Mouse (Mus musculus) heart, adult 18-20 months (tissue): ENCODE measurements at regions not wholly inside any gene's neighbourhood (a gene's known extent, or its start where the extent isn't known, plus 50 kb on each side); places are given as distances from the start of the nearest gene placed in this dataset.

Experiments used
- DNase-seq, 2 experiments: peaks; one replicate each; pipeline ENCODE4 v3.0.0; 2021 to 2022; ENCODE audit warnings: mixed read lengths in 1 of 2

DNA sequence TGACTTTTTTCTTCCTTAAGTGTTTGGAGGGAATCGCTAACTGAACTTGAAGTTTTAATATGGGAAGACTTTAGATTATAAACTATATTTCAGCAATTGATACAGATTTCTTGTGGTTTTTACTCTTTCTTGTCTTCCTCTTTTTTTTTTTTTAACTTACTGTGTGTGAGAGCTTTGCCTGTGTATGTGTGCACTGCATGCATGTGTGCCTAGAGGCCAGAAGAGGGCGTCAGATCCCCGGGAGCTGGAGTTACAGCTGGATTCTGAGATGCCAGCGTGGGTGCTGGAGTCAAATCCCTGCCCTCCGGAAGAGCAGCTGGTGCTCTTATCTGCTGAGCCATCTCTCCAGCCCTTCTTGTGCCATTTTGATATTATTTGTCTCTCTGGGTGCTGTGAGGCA lies 129.6 kb downstream of the Trim33 start:
- no peak for DNase-seq

DNA sequence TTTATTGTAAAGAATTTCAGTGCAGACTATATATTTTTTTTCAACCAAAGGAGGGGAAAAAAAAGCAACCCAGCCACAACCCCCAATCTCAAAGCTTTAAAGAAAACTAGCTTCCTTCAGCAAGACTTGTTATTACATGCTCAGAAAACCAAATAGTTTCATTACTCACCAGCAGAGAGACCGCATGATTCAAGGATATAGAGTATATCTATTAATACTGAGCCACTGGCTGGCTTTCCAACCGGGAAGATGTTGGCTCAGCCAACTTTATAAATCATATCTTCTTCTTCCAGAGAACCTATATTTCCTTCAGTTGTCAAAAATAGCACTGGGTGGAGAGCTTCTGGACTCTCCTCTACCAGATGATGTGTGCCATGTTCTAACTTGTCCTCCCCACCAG lies 133.2 kb downstream of the Trim33 start:
- no peak for DNase-seq

DNA sequence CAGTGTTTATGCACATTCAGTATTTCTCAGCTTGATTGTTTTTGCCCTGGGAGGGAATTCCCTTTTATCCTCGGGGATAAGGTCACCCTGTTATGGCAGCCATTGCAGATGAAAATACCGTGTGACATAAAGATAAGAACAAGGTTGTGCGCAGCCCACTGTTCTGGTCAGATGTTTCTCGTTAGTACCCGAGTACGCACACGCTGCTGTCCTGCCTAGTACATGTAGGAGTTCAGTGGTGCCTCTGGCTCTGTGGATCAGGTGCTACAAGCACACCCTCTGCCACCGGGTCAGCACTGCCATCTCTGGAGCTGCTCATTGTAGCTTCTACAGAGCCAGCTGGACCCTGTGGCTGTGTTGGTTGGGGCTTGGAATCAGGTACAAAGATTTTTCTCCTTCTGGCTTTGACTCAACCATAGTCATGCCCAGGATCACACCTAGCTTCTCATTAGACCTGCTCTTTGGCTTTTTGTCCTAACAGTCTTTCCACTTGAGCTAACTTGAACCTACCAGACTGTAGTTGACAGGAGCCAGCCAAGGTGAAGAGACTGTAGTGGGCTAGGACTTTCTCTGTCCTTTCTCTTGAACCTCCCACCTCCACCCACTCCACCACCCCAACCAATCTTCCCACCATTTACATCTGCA lies 136.1 kb downstream of the Trim33 start:
- DNase-seq, result no peak

DNA sequence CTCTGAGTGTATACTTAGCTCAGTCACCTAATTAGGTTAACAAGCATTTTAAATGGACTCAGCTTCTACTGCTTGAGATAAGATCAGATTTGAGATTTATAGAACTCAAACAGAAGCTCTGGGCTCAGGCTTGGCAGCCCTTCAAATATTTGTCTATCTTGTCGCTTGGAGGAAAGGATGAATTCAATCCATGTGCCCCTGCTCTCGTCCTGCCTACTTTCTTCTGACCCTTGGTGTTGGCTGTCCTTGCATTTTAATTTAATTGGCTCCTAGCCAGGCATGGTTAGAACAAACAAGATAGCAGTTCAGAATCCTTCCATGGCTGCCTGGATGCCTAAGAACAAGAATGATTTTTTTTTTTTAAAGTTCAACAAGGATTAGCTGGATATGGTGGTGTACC lies 137.2 kb downstream of the Trim33 start:
- DNase-seq, result no peak

DNA sequence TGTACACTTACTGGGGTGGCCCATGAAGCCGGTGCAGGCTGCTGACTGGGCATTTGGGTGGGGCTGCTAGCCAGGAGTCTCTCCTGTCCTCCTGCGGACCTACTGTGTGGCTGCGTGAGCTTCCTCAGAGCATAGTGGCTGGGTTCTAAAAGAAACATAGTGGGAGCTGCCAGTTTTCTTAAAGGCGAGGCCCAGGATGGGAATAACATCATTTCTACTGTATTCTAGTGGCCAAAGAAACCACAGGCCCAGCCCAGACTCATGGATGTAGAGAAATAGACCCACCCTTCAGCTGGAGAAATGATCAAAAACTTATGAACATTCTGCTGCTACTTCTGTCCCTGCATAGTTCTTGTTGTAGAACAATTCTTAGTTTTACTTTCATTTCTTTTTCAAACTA lies 138.7 kb downstream of the Trim33 start:
- no peak for DNase-seq

DNA sequence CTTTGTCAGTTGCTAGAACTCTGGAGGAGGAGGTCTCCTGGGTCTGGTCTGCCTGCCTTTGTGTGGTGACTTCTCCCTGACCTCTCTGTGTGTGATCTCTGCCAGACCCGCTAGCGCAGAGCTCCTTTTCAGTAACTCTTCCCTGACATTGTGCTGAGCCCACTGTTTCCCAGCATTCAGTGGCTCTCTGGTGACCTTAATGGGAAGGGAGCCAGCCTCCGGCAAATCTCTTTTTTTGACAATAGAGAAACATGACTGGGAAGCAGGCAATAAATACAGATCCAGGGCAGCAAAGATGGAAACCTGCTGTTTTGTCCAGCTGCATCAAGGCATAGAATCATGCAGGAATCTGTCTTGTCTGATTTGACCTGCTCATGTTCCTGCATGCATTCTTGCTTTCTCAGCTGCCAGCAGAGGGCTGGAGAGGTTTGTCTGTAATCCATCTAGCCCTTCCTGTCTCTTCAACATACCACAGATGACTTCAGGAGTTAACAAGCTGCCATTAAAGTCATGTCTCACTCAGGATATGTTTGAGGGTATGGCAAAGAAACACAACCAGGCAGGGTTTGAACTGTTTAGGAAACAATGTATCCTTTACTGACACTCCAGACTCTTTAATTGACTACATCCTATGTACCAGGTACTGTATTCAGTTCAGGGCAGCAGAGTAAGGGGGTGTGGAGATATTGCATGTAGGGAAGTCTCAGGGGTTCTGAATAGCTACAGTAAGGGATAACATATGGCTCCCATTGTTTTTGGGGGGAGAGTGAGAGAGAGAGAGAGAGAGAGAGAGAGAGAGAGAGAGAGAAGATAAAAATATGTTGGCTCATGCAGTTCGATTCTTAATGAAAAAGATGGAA lies 140.9 kb downstream of the Trim33 start:
- DNase-seq, result peak; percentile 46 to 60

DNA sequence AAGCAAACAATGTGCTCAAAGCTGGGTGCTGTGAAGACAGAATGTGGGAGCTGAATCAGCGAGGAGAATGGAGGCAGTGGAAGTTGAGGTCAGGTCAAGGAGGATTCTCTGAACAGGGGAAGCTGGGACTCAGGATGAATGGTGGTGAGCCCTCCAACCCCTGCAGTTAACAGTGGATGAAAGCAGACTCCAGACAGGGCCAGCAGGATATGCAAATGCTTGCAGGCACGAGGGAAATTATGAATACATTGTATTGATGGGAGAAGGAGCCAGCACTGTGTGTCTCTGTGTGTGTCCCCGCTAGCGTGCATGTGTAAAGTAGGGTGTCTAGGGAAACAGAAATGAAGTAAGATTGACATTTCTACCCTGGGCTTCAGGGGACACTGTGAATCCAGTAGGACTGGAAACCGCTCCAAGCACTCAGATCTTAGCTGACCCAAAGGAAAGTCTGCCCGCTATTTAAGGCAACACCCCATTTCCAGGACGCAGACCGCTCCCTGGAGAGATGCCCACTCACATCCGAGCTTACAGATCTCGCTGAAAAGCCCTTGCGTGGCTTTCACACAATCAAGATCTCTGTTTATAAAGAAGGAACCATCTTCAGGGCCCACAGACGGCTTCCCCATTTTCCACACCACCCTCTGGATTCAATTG lies 141.7 kb downstream of the Trim33 start:
- DNase-seq, result peak in 1 of 2 experiments; percentile 33

DNA sequence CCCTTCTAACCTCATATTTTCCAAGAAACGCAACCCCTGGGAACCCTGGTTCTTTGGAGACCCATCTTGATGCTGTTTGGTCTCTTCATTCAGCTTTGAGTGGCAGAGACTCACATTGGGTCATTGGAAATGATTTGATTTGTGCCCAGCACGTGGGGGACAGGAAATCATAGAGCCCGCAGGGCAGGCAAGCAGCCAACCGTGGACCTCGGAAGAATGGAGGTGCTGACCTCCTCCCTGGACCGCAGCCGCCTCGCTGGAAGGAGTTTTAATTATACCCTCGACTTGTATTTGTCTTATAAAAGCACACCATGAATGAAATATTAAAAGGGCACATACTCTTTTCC lies 142.2 kb downstream of the Trim33 start:
- no peak for DNase-seq

DNA sequence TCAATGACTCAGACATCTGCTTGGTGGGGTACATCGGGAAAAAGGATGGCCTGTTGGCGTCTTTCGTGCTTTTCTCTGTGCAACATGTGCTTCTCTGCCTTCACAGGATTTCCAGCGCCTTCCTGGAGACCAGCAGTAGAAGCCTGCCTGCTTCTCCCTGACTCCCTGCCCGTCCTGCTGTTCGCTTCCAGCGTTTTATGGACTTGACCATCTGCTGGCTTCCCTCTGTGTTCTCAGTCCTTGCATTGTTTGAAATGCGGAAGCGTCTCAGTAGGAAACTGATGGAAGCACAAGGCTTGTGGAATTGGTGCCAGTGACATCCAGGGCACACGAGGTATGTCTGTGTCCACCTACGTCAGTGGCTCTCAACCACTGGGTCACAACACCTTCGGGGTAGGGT lies 143.7 kb downstream of the Trim33 start:
- DNase-seq, result no peak

DNA sequence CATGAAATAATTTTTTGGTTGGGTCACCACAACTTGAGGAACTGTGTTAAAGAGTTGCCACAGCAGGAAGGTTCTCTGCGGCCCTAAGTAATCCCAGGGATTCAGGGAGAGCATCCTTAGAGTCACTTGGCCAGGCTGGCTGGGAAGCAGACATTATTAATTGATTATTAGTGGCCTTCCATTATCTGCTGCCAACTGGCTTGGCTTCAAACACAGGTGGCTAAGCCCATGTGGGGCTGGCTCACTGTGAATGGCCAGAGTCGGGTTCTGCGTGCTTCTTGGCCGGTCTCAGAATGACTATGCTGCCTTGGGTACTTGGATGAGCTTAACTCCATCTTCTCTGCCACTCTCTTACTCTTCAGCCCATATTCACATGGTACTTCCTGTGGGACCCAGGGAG lies 144.2 kb downstream of the Trim33 start:
- DNase-seq, result no peak

DNA sequence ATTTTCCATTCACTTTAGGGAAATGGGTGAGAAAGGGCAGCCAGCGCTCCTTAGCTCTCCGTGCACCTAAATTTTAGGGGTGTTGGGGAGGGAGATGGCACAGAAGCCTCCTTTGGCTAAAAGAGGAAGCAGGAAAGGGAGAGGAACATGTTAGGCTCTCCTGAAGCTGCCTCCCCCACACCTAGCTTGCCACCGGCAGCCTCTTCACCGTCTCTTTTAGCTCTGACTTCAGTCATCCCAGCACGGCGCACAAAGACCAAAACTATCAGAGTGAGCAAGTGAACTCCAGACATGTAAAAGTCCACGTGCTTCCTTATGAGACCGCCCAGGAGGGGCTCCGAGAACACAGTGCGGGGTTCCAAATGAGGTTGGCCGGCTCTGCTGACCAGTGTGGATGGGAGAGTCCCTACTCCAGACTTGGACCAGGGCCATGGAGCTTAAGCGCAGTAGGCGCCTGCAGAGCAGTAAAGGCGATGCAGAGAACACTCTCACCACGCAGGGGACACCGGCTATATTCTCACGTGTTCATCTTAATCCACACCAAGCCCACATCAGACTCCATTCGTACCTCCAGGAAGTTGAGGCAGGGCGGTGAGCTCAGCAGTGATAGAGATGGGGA lies 146.8 kb downstream of the Trim33 start:
- peak in 1 of 2 experiments; percentile 19 for DNase-seq

DNA sequence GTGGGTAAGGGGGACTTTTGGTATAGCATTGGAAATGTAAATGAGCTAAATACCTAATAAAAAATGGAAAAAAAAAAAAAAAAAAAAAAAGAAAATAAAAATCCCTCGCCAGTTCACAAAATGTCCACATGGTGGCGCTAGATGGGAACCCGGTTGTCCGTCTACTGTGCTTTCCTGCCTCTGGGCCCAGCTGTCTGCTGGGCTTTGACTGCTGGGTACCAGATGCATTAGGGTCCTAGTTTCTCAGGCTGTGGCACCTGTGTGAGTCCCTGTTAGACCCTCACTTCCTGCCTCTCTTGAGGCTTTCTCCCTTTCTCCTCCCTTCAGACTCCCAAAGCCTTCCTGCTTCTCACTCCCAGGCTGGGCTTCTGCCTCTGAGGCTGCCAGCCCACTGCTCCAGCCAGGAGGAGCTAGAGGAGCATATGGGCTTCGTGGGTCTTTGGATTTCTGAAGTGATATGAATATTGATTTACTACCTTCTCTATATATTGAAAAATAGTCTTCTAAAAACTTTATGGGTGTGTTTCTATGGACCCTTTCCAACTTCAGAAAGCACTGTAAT lies 145.7 kb upstream of the Syt6 start:
- DNase-seq, result peak in 1 of 2 experiments; percentile 39

DNA sequence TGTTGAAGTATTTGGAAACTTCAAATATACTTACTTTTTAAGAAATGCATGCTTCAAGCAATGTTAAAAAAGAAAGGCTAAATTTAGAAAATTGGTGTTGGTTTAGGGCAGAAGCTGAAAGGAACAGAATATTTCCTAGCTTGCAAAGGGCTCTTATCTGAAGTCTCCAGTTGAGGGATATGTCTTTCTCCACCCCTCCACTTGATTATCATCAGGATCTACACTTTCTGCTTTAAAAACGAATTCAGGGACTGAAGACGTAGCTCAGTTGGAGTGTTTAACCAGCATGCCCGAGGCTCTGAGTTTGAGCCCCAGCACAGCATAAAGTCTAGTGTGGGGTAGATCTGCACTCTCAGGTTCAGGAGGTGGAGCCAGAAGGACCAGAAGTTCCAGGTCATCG lies 144.9 kb upstream of the Syt6 start:
- DNase-seq, result no peak

DNA sequence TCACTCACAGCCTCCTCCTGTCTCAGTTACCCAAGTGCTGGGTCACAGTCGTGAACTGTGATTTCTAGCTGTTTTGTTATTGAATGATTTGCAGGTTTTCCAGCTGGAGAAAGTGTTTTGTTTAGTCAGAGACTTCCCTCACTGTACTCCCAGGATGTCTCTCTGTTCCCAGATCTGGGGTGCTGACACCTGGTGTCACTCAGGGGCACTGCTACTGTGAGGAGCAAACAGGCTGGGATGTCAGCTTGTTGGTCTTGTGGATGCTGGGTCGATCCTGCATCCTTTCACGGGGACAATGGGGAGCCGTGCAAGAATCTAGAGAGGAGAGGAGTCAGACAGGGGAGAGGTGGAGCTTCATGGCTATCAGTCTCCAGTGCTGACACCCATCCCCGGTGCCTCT lies 142.8 kb upstream of the Syt6 start:
- no peak for DNase-seq

DNA sequence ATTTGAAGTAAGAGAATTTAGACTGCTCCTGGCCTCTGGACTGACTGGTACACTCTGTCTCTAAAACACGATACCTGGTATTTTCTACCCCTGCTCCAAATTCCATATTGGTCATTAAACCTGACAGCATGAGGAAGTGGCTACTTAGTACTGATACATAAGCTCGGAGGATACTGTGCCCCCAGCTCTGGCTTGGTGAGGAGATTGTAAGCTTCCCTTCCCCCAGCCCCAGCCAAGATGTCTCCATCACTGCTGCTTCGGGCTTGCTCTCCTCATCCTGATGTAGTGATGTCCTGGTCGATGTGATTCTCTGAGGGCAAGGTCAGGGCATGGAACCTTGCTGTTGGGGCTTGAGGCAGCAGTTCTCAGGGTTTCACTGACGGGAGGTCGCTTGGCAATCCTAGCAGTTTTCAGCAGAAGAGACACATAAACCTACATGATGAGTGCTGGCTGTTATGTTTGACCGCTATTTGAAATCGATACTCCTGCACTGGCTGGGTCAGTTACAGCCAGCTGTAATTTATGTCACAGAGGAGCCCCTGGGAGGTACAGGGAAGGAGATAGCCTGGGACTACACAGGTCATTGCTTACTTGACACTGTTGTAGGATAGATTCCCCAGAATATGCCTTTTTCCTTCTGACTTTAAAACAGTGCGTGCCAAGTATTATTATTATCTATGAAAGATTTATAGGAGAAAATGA lies 138.0 kb upstream of the Syt6 start:
- DNase-seq, result no peak

DNA sequence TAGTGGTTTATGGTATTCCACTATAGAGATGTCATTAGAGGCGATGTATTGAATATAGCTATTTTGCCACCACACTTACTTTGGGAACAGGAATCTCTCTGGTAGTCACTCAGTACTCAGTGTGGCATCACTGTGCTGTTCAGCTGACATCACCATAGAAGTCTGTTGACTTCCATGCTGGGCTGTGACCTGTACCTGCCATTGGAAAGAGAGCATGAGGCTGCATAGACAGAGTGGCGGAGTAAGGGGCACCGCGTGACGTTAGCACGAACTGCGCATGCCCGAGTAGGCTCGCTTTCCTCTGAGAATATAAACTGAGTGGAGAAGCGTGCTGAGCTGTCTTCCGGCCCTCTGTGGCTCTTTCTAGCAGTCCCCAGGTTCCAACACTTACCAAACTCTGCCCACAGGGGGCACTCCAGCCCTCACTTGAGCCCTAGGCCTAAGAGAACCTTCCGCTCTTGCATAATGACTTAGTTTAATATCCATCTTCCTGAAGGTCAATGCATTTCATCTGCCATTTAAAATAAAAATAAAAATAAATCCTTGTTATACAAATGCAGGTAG lies 136.2 kb upstream of the Syt6 start:
- peak; percentile 49 to 72 for DNase-seq

DNA sequence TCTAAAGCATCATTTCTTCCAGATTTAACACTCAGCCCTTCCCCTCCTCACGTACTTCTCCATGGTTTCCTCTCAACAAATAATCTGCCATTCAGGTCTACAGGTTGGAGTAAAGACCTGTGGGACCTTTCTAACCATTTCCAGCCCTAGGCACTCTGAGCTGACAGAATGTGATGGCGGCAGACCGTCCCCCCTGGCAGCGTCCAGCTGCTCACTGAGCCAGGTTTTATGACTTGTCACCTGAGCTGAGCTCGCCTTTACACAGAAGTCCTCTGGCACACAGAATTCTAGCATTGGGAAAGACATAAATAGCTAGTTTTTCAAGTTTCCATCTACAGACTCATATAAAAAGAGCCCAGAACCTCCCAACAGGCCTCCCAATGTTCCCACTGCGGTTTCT lies 131.8 kb upstream of the Syt6 start:
- DNase-seq, result no peak

DNA sequence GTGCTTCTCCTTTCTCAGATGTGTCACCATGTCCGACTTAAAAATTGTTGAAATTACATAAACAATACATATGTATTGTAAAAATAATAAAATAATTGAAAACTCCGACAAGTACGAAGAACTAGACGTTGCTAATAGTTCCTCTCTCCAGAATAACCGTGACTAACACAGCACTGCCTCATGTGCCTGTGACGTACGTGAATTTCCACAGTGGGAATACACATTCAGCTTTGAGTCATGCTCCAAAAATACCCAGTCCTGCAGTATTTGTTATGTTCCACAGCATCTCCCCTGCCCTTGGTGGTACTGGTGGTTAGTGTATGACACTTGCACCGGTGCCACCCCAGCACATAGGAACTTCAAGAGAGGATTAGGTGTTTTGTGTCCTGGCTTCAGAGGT lies 129.2 kb upstream of the Syt6 start:
- no peak for DNase-seq

DNA sequence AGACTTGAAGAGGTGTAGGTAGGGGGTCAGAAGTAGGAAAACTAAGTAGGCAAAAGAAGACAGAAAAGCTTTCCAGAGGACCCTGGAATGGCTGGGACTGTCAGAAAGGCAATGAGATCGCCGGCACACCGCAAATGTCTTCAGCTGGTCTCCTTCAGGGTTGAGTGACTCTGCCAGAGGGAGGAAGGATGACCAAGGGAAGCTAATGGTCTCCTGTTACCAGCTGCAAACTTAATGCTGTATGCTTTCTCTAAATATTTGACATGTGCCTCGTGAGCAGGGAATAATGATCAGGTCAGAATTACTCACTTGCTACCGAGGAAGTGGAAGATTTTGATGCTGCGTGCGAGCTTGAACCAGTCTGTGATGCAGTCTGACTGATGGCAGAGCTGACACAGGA lies 125.2 kb upstream of the Syt6 start:
- DNase-seq, result no peak

DNA sequence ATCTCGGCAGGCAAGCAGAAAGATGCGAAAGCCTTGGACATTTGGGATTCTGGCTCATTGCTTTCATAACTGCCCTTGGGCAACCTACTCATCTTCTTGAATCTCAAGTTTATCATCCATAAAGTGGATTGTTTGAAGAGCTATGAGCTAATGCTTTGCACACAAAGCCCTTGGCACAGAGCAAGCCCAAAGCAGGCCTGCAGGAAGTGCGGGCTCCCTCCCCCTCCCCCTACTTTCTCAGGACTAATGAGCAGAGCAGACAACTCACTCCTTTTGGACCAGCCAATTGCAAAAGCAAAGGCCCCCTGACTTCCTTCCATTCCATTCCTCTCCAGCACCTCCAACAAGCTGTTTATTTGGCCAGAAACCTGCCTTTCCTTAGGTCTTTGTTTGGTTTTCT lies 123.1 kb upstream of the Syt6 start:
- DNase-seq, result peak in 1 of 2 experiments; percentile 19

DNA sequence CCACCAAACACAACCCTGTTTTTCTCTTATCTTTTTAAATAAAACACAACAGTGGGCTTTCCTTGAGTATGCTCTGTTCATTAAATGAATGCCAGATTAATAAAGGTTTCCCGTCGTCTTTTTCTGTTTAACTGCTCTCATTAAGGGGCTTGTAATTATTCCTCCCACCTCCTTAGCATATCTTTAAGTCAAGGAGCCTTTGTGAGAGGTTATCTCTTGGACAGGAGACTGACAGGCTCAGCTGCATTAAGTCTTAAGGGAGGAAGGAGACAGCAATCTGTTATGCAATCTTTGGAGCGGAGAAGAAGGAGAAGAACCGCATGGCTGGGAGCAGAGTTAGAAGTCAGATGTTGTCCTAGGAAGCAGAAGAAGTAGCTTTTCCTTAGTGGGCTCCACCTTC lies 111.3 kb upstream of the Syt6 start:
- DNase-seq, result no peak

DNA sequence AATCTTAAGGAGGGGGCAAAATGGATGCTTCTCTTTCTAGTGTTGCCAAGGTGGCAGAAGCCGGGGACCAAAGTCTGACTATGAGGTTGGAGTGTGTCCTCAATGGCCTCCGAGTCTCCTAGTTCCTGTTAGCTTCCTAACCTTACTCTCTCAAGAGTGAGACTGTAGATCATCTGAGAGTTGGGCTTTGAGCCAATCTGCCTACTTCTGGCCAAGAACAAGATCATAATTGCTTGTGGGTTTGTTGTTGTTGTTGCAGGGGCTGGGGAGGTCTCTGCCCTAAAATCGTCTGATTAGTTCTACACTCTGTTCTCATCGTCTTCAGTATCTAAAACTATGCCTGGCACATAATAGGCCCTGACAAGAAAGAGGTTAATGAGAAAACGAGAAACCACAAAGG lies 110.8 kb upstream of the Syt6 start:
- no peak for DNase-seq
